Mouse (Mus musculus) midbrain, embryonic 15.5 days (tissue): ENCODE results near the gene Sh3bgrl3. TPM values are rescaled to one million over a fixed set of nuclear protein-coding genes. Genes with fewer than 3 reads are reported as not detected.
A peak's percentile ranks its signal among the peaks of the same experiment; 100 is the strongest.
"Not testable (repeated sequence)": the region's sequence is repeated elsewhere in the genome, so short reads cannot be mapped to it uniquely, and the experiment has no call there.

ENCODE experiments used
- ATAC-seq: fragments of 200-750 bp; cut with Nextera tagmentation; replicated peaks from 2 replicates; pipeline ENCODE4 v1.8.0; 2017; ENCODE audit warnings: moderate TSS enrichment
- H3K27ac ChIP-seq: fragments of 300-500 bp; sonication (generic); 2 replicates; pipeline ENCODE4 v1.5.1; 2015; ENCODE audit warnings: mild to moderate bottlenecking, inconsistent platforms
- H3K27me3 ChIP-seq: fragments of 300-500 bp; sonication (generic); replicated peaks from 2 replicates; pipeline ENCODE4 v1.6.1; 2015; ENCODE audit warnings: inconsistent platforms
- H3K36me3 ChIP-seq: fragments of 300-500 bp; sonication (generic); replicated peaks from 2 replicates; pipeline ENCODE4 v1.6.1; 2015; ENCODE audit warnings: inconsistent platforms
- H3K4me1 ChIP-seq: fragments of 300-500 bp; sonication (generic); 2 replicates; pipeline ENCODE4 v1.6.1; 2015; ENCODE audit warnings: inconsistent platforms
- H3K4me2 ChIP-seq: fragments of 300-500 bp; sonication (generic); 2 replicates; pipeline ENCODE4 v1.6.1; 2015; ENCODE audit warnings: inconsistent platforms, mild to moderate bottlenecking, moderate library complexity
- H3K4me3 ChIP-seq: fragments of 300-500 bp; sonication (generic); 2 replicates; pipeline ENCODE4 v1.5.1; 2015; ENCODE audit warnings: mild to moderate bottlenecking, inconsistent platforms
- H3K9ac ChIP-seq: fragments of 300-500 bp; sonication (generic); 2 replicates; pipeline ENCODE4 v1.6.1; 2015; ENCODE audit warnings: mild to moderate bottlenecking, inconsistent platforms
- H3K9me3 ChIP-seq: fragments of 300-500 bp; sonication (generic); 2 replicates; pipeline ENCODE4 v1.6.1; 2016; ENCODE audit warnings: inconsistent platforms
- WGBS: fragments of 180-500 bp; shearing (Covaris S2); methylation state at CpG from one replicate; pipeline ENCODE4 v1.1.7; 2015; ENCODE audit warnings: mixed read lengths; 5-methylcytosine and 5-hydroxymethylcytosine counted together
- polyA plus RNA-seq: library from polyadenylated mRNA; unstranded; fragments of >200 nt; fragmentation: Nextera tagmentation; extraction: Ambion mirVana; gene quantifications from 2 replicates; pipeline ENCODE4 v1.2.1, GENCODE M21; 2015

Sh3bgrl3 gene
- polyA plus RNA-seq, 1 experiment from 2014 or later, result 393 TPM

GRCm38 (mm10) chr4:134154354-134154753 is 25.8 kb upstream of the Sh3bgrl3 start:
- H3K4me2 ChIP-seq, result no peak overlapping the region
- no peaks in the 10 kb centered on the region; the same call in 1 of the 2 replicates for H3K27me3 ChIP-seq
- H3K9me3 ChIP-seq, result no peaks in the 10 kb centered on the region
- peaks cover 6% of the 10 kb centered on the region; the same call in 1 of the 2 replicates for H3K36me3 ChIP-seq
- no peak for ATAC-seq
- H3K4me3 ChIP-seq, result no peak overlapping the region
- WGBS, result 97% methylated on average over 3 of the region's 3 CpGs
- H3K27ac ChIP-seq, result no peak overlapping the region
- no peak overlapping the region for H3K9ac ChIP-seq
- H3K4me1 ChIP-seq, result no peaks in the 10 kb centered on the region

- Histone ChIP-seq H3K36me3 (peaks cover 6% of the 10 kb centered on the region; the same call in 1 of the 2 replicates), H3K27ac (no peak overlapping the region), H3K4me2 (no peak overlapping the region), H3K9me3 (no peaks in the 10 kb centered on the region), H3K27me3 (no peaks in the 10 kb centered on the region; the same call in 1 of the 2 replicates), H3K4me3 (no peak overlapping the region), H3K4me1 (no peaks in the 10 kb centered on the region), H3K9ac (no peak overlapping the region)
- ATAC-seq, result no peak
- 94% methylated on average over 3 of the region's 3 CpGs for WGBS
These were observed 25.1 kb upstream of the Sh3bgrl3 start for GRCm38 (mm10) chr4:134153656-134154055.

GRCm38 (mm10) chr4:134152112-134152511 is 23.5 kb upstream of the Sh3bgrl3 start:
- Histone ChIP-seq H3K27ac (no peak overlapping the region), H3K9me3 (no peaks in the 10 kb centered on the region), H3K4me1 (no peaks in the 10 kb centered on the region), H3K4me3 (no peak overlapping the region), H3K4me2 (no peak overlapping the region), H3K27me3 (no peaks in the 10 kb centered on the region), H3K36me3 (peaks cover 9% of the 10 kb centered on the region; the same call in 1 of the 2 replicates), H3K9ac (no peak overlapping the region)
- 90% methylated on average over 3 of the region's 3 CpGs for whole genome bisulfite sequencing
- no peak for ATAC-seq

- Histone ChIP-seq H3K4me2 (no peak overlapping the region), H3K4me1 (no peaks in the 10 kb centered on the region), H3K9ac (no peak overlapping the region), H3K4me3 (no peak overlapping the region), H3K27me3 (no peaks in the 10 kb centered on the region), H3K27ac (no peak overlapping the region), H3K36me3 (peaks cover 9% of the 10 kb centered on the region; the same call in 1 of the 2 replicates), H3K9me3 (no peaks in the 10 kb centered on the region)
- WGBS, result 96% methylated on average over 4 of the region's 4 CpGs
- ATAC-seq, result no peak
These were observed 20.8 kb upstream of the Sh3bgrl3 start for GRCm38 (mm10) chr4:134149389-134149788.

GRCm38 (mm10) chr4:134144297-134144696 is 15.7 kb upstream of the Sh3bgrl3 start:
- H3K4me3 ChIP-seq, H3K4me1 ChIP-seq, H3K9ac ChIP-seq, H3K27ac ChIP-seq, H3K27me3 ChIP-seq, H3K9me3 ChIP-seq, H3K4me2 ChIP-seq, ATAC-seq, H3K36me3 ChIP-seq: not testable (repeated sequence)
- 96% methylated on average over 5 of the region's 5 CpGs for WGBS

GRCm38 (mm10) chr4:134138857-134139256 is 10.3 kb upstream of the Sh3bgrl3 start:
- no peak overlapping the region for H3K27ac ChIP-seq
- no peak overlapping the region for H3K4me3 ChIP-seq
- no peak overlapping the region for H3K4me2 ChIP-seq
- no peak for ATAC-seq
- H3K4me1 ChIP-seq, result no peaks in the 10 kb centered on the region
- H3K9ac ChIP-seq, result no peak overlapping the region
- no peaks in the 10 kb centered on the region for H3K27me3 ChIP-seq
- no peaks in the 10 kb centered on the region for H3K9me3 ChIP-seq
- no peaks in the 10 kb centered on the region for H3K36me3 ChIP-seq
- WGBS, result 73% methylated on average over 2 of the region's 2 CpGs

GRCm38 (mm10) chr4:134136280-134136926 is 7.8 kb upstream of the Sh3bgrl3 start:
- H3K9ac ChIP-seq, result no peak overlapping the region
- no peak overlapping the region for H3K27ac ChIP-seq
- no peak overlapping the region for H3K4me3 ChIP-seq
- no peak overlapping the region for H3K4me2 ChIP-seq
- no peaks in the 10 kb centered on the region for H3K27me3 ChIP-seq
- 76% methylated on average over 3 of the region's 3 CpGs for WGBS
- no peak for ATAC-seq
- H3K9me3 ChIP-seq, result no peaks in the 10 kb centered on the region
- H3K4me1 ChIP-seq, result no peaks in the 10 kb centered on the region
- no peaks in the 10 kb centered on the region for H3K36me3 ChIP-seq

GRCm38 (mm10) chr4:134132519-134133095 is 4.0 kb upstream of the Sh3bgrl3 start:
- Histone ChIP-seq H3K9me3 (no peaks in the 10 kb centered on the region), H3K27ac (no peak overlapping the region), H3K4me2 (no peak overlapping the region), H3K27me3 (no peaks in the 10 kb centered on the region), H3K9ac (no peak overlapping the region), H3K4me3 (no peak overlapping the region), H3K4me1 (peaks cover 13% of the 10 kb centered on the region), H3K36me3 (no peaks in the 10 kb centered on the region)
- ATAC-seq, result no peak
- 89% methylated on average over 8 of the region's 8 CpGs for WGBS

GRCm38 (mm10) chr4:134132117-134132516 is 3.5 kb upstream of the Sh3bgrl3 start:
- ATAC-seq, result no peak

GRCm38 (mm10) chr4:134129482-134129881 is 893 bp upstream of the Sh3bgrl3 start:
- 51% methylated on average over 6 of the region's 6 CpGs for WGBS
- peak overlapping the region; percentile 80; the same call in 1 of the 2 replicates for H3K27ac ChIP-seq
- no peaks in the 10 kb centered on the region for H3K27me3 ChIP-seq
- 0 out of 2 replicates have a peak overlapping the region, but pooled peaks have one; percentile 88 for H3K4me3 ChIP-seq
- no peaks in the 10 kb centered on the region for H3K36me3 ChIP-seq
- H3K4me1 ChIP-seq, result peaks cover 23% of the 10 kb centered on the region
- ATAC-seq, result no peak
- no peaks in the 10 kb centered on the region for H3K9me3 ChIP-seq
- H3K4me2 ChIP-seq, result peak overlapping the region; percentile 91
- 0 out of 2 replicates have a peak overlapping the region, but pooled peaks have one; percentile 95 for H3K9ac ChIP-seq

More at GRCm38 (mm10) chr4:134132117-134132516, 3.5 kb upstream of the Sh3bgrl3 start:
- H3K9me3 ChIP-seq, result no peaks in the 10 kb centered on the region
- no peaks in the 10 kb centered on the region for H3K36me3 ChIP-seq
- H3K27ac ChIP-seq, result no peak overlapping the region
- WGBS, result 89% methylated on average over 3 of the region's 3 CpGs
- no peak overlapping the region for H3K4me2 ChIP-seq
- no peak overlapping the region for H3K4me3 ChIP-seq
- H3K4me1 ChIP-seq, result peaks cover 18% of the 10 kb centered on the region
- no peak overlapping the region for H3K9ac ChIP-seq
- no peaks in the 10 kb centered on the region for H3K27me3 ChIP-seq

GRCm38 (mm10) chr4:134128983-134129362 is 384 bp upstream of the Sh3bgrl3 start:
- Histone ChIP-seq H3K4me3 (peak overlapping the region; percentile 88), H3K4me2 (peak overlapping the region; percentile 91), H3K27me3 (no peaks in the 10 kb centered on the region), H3K4me1 (peaks cover 25% of the 10 kb centered on the region), H3K9me3 (no peaks in the 10 kb centered on the region), H3K9ac (peak overlapping the region; percentile 95), H3K27ac (peak overlapping the region; percentile 80), H3K36me3 (no peaks in the 10 kb centered on the region)
- ATAC-seq, result no peak; the same call in 1 of the 2 replicates
- WGBS, result 6% methylated on average over 14 of the region's 14 CpGs

GRCm38 (mm10) chr4:134127793-134128192 is 796 bp downstream of the Sh3bgrl3 start:
- no peaks in the 10 kb centered on the region for H3K27me3 ChIP-seq
- peak overlapping the region; percentile 80 for H3K27ac ChIP-seq
- peak overlapping the region; percentile 95 for H3K9ac ChIP-seq
- no peaks in the 10 kb centered on the region for H3K36me3 ChIP-seq
- peak overlapping the region; percentile 91 for H3K4me2 ChIP-seq
- peaks cover 29% of the 10 kb centered on the region for H3K4me1 ChIP-seq
- peak overlapping the region; percentile 88 for H3K4me3 ChIP-seq
- WGBS, result 55% methylated on average over 8 of the region's 8 CpGs
- no peak for ATAC-seq
- H3K9me3 ChIP-seq, result no peaks in the 10 kb centered on the region

GRCm38 (mm10) chr4:134127121-134127455 is 1.5 kb downstream of the Sh3bgrl3 start:
- Histone ChIP-seq H3K27me3 (no peaks in the 10 kb centered on the region), H3K4me1 (peaks cover 29% of the 10 kb centered on the region), H3K4me3 (no peak overlapping the region), H3K36me3 (no peaks in the 10 kb centered on the region), H3K4me2 (peak overlapping the region; percentile 91), H3K27ac (no peak overlapping the region), H3K9me3 (no peaks in the 10 kb centered on the region), H3K9ac (no peak overlapping the region)
- 89% methylated on average over 7 of the region's 7 CpGs for WGBS
- no peak for ATAC-seq
